Mouse (Mus musculus) ZHBTc4 (cell line): ENCODE measurements around the gene Eif2d.

Experiments used
- DNase-seq: peaks from one replicate; pipeline ENCODE4 v3.0.0-alpha.2; 2011; ENCODE audit warnings: low read depth, low spot score

Eif2d gene

DNA sequence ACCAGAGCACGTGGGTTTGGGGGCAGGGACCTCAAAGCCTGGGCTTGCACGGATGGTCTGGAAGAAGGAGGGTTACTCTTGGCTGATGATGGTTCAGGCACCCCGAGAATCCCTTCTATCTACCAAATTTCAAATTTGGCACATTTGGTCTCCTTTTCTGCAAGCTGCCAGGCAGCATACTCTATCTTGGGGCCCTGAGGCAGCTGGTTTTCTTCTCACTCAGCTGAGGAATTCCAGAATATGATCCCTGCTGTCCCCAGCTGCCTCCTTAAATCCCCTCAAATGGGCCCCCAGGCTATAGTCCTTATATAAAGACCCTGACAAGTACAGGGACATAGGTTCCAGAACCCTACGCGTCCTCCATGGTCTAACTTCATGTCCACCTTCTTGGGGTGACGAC, 60.4 kb downstream of the Eif2d start:
- DNase-seq, result no peak

DNA sequence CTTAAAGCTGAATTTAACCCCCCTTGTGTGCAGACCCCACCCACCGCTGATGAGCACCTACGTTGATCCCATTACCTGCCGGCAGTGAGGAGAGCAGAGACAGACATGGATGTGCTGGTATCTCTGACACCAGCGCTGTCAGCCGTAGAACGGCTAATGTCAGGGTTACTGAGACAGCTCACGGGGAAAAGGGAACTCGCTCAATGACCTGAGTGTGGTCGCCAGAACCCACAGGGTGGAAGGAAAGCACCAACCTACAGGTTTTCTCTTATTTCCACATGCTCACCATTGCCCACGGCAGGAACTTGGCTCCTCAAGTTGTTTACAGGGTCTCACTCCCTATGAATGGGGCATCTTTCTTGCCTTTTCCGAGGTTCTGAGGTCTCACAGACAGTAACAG, 66.0 kb downstream of the Eif2d start:
- DNase-seq, result no peak

DNA sequence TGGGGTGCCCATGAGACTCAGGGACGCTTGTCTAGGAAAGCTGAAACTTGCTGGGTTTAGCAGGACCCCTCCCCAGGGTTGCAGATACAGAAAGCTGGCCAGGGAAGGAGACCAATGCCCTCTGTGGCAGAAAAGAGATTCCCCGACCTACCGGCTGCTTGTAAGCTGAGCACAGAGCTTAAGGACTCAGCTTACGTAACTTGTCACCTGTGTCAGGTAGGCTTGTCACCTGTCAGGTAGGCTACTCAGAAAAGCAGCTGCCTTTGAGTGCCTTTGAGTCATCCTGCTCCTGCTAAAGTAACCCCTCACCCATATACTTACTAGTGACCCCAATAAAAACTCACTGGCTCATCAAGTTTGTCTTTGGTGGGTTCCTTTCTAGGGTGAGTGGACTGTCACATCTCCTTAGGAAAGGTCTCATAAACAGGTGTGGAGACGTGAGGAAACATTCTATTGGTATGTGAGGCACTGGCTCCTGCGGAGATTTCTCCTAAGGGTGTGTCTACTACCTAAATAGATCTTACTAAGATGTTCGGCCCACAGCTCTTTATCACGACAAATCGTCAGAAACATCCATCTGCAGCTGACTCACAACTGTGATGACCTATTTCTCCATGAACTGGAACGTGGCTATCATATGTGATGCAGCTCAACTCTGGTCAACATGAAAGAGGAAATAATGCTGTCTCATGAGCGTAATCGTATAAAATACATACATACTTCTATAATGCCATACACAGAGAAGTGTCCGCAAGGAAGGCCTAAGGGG, 69.0 kb downstream of the Eif2d start:
- DNase-seq, result no peak

DNA sequence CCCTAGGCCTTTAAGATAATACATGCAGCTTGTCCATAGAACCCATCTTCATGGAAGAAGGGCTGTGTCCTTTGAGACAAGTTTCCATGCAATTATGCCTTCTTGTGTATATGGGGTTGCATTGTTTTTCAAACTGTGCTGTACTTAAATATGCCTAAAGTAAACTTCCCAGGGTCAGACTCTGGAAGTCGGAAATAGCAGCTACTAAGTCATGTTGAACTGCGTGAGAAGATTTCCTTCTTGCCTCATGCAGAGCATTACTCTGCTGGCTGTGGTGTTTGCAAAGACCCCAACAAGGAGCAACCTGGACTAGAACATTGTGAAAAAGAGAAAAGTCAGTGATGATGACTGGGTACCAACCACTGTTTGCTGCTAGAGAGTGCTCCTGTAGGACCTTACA, 70.4 kb downstream of the Eif2d start:
- DNase-seq, result no peak

DNA sequence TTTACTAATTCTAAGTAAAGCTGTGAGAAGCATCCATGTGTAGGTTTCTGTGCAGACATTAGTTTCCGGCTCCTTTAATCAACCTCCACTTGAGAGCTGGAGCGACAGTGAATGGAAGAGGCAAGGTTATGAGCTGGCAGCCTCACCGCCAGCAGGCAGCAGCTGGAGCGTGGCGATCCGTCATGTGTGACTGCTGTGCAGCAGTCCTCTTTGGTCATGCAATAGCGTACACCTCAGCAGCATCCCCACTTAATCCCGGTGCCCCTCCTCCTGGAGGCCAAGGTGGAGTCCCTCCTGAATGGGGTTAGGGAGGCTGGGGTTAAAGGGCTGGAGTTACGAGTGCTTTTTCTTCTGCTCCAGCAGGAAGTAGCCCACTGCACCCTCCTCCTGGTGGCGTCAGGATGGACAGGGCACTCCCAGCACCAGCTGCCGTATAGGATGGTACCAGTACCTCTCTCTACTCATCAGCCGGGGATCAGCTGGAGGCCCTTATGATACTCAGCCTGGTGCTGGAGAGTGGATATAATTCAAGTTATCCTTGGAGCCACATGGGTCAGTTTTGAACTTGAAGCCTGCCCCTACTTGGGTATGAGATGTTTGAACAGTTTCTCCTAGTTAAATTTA, 72.0 kb downstream of the Eif2d start:
- DNase-seq, result no peak

DNA sequence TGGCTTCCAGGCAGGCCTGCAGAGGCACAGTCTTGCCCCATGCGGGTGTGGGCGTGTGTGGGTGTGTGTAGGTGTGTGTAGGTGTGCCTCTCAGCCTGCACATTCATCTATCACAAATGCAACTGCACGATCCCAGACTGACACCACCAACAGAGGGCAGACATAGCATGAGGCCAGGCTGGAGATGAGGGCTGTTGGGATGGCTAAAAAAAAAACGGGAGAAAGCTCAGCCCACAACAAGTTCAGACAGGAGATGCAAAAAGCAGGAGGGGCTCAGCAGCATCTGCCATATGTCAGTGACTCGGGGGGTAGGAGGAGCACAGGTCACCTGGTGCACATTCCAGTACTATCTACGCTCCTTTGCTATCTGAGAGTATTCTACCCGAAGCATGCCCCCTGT, 75.2 kb downstream of the Eif2d start:
- DNase-seq, result no peak

DNA sequence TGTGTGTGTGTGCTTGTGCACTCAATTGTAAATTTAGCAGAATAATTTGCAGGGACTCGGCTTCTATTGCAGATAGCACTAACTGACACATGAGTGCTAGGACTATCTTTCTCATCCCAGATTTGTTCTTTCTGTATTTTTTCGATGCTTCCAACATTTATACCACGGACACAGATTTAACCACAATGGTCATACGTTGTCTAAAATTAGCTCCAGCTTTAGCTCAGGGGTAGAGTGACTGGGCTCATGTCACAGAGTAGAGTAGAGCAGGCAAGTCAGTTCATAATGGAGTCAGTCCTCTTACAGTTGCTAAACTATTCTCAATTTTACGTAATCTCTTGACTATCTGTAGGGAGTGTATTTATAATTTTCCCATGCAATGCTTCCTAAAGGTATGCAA, 75.7 kb downstream of the Eif2d start:
- DNase-seq, result no peak

DNA sequence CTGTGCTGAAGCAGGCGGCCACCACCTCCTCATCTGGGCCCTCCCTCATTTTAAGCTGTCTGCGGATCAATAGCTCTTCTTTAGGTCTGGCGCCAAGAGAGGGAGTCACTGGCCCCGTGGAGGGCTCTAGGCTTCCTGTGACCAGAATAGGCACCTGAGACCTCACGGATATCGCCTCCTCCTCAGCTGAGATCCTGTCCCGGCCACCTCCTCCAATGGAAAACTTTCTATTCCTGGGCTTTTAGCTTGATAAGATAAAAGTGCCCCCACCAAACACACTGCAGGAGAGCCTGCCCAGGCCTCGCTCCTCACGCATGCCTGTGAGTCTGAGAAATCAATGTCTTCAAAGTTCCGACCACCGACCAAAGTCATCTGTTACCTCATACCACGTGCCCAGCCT, 80.5 kb downstream of the Eif2d start:
- DNase-seq, result no peak

DNA sequence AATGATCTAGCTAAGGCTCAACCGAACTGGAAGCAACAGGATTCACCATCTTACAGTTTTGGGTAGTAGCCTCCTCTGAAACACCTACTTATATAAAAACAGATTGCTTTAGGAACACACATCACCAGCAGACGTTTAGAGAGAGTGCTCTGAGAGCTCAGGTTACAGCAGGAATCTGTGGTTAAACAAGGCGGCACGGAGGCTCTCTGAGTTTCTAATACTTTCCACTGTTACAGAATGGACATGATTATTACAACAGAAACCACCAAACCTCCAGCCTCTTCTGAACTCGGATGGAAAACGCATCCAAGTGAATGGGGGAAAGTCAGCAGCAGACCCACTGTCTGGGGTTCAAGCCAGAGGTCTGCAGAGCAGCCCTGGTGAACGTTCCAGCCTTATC, 83.1 kb downstream of the Eif2d start:
- no peak for DNase-seq
